Mouse (Mus musculus) brain, embryonic 18.5 days (tissue): ENCODE measurements at regions not wholly inside any gene's neighbourhood (a gene's known extent, or its start where the extent isn't known, plus 50 kb on each side); places are given as distances from the start of the nearest gene placed in this dataset.
A peak's percentile ranks its signal among the peaks of the same experiment; 100 is the strongest.

Experiments used
- DNase-seq: peaks from one replicate; pipeline ENCODE4 v3.0.0-alpha.2; 2012; ENCODE audit warnings: low read depth, low spot score

GRCm38 (mm10) chr8:89454197-89454596 lies 410.2 kb upstream of the Sall1 start:
- DNase-seq: no peak

- DNase-seq: no peak
Observed at GRCm38 (mm10) chr8:89453724-89454123, 409.8 kb upstream of the Sall1 start.

- no peak for DNase-seq
Observed at GRCm38 (mm10) chr8:89444466-89444865, 400.5 kb upstream of the Sall1 start.

GRCm38 (mm10) chr8:89439304-89439703 lies 395.3 kb upstream of the Sall1 start:
- peak; percentile 37 for DNase-seq

- no peak for DNase-seq
Observed at GRCm38 (mm10) chr8:89426969-89427368, 383.0 kb upstream of the Sall1 start.

- no peak for DNase-seq
Observed at GRCm38 (mm10) chr8:89415287-89415686, 371.3 kb upstream of the Sall1 start.

GRCm38 (mm10) chr8:89412500-89412899 lies 368.5 kb upstream of the Sall1 start:
- no peak for DNase-seq

- DNase-seq: no peak
Observed at GRCm38 (mm10) chr8:89412046-89412445, 368.1 kb upstream of the Sall1 start.

- no peak for DNase-seq
Observed at GRCm38 (mm10) chr8:89406688-89407087, 362.7 kb upstream of the Sall1 start.

GRCm38 (mm10) chr8:89404287-89404686 lies 360.3 kb upstream of the Sall1 start:
- no peak for DNase-seq

- no peak for DNase-seq
Observed at GRCm38 (mm10) chr8:89396673-89397072, 352.7 kb upstream of the Sall1 start.

- DNase-seq: no peak
Observed at GRCm38 (mm10) chr8:89392749-89393148, 348.8 kb upstream of the Sall1 start.

- no peak for DNase-seq
Observed at GRCm38 (mm10) chr8:89388761-89389160, 344.8 kb upstream of the Sall1 start.

GRCm38 (mm10) chr8:89387295-89387694 lies 343.3 kb upstream of the Sall1 start:
- DNase-seq: no peak

- DNase-seq: no peak
Observed at GRCm38 (mm10) chr8:89385028-89385427, 341.1 kb upstream of the Sall1 start.

GRCm38 (mm10) chr8:89383781-89384180 lies 339.8 kb upstream of the Sall1 start:
- no peak for DNase-seq

- no peak for DNase-seq
Observed at GRCm38 (mm10) chr8:89382538-89383380, 338.8 kb upstream of the Sall1 start.

GRCm38 (mm10) chr8:89380436-89380835 lies 336.5 kb upstream of the Sall1 start:
- DNase-seq: no peak

- no peak for DNase-seq
Observed at GRCm38 (mm10) chr8:89372761-89373160, 328.8 kb upstream of the Sall1 start.

GRCm38 (mm10) chr8:89371773-89372132 lies 327.8 kb upstream of the Sall1 start:
- DNase-seq: no peak

GRCm38 (mm10) chr8:89370816-89371772 lies 327.1 kb upstream of the Sall1 start:
- DNase-seq: no peak

GRCm38 (mm10) chr8:89365430-89365829 lies 321.5 kb upstream of the Sall1 start:
- no peak for DNase-seq

GRCm38 (mm10) chr8:89358411-89358810 lies 314.4 kb upstream of the Sall1 start:
- no peak for DNase-seq
